7 mouse cellular contexts compared by ENCODE assay signal in the genomic region with DNA sequence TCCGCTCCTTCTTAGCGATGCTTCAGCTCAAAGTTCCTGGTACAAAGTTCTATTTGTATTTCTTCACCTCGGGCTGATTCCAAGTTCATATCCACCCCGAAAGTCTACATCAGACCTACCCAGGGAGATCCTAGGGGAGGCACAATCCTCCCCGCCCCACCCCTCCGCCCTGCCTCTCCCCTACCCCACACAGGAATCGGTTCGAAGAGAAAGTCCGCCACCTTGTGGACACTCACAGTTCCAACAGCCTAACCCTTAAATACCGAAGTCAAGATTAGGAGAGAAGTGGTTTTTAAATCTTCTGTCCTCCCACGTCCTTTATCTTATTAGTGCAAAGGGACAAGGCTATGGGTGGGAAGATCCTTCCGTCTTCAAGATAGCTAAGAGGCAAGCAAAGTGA. TPM values are rescaled to one million over a fixed set of nuclear protein-coding genes. Genes with fewer than 3 reads are reported as not detected.
DNase-seq lines count a peak whose midpoint lies in the region; ATAC-seq lines count a peak whose summit lies in the region.

No protein-coding gene starts in this region.

- WGBS in intestine, embryonic 14.5 days: 2% methylated on average over 12 of the region's 12 CpGs
- WGBS in limb, embryonic 11.5 days: 3% methylated on average over 12 of the region's 12 CpGs
- 5% methylated on average over 12 of the region's 12 CpGs for WGBS in midbrain, embryonic 14.5 days

- no peaks in the 10 kb centered on the region for H3K27me3 ChIP-seq in intestine, embryonic 14.5 days (replicated peaks; ENCODE audit: control insufficient read depth, insufficient read depth, low read length)
- H3K27me3 ChIP-seq in limb, embryonic 11.5 days (ENCODE audit: control insufficient read depth, insufficient read depth, low read length): no peaks in the 10 kb centered on the region
- H3K27me3 ChIP-seq in midbrain, embryonic 14.5 days (ENCODE audit: control insufficient read depth, insufficient read depth, low read length): peaks cover 6% of the 10 kb centered on the region; the same call in 1 of the 2 replicates

- no peaks in the 10 kb centered on the region for H3K9me3 ChIP-seq in intestine, embryonic 14.5 days (ENCODE audit: control insufficient read depth, low read length)
- no peaks in the 10 kb centered on the region for H3K9me3 ChIP-seq in limb, embryonic 11.5 days (ENCODE audit: control insufficient read depth, low read length)
- no peaks in the 10 kb centered on the region for H3K9me3 ChIP-seq in midbrain, embryonic 14.5 days (ENCODE audit: control insufficient read depth, low read length)

- H3K27ac ChIP-seq in intestine, embryonic 14.5 days (ENCODE audit: low read depth): no peak overlapping the region
- H3K27ac ChIP-seq in limb, embryonic 11.5 days (replicated peaks; ENCODE audit: low read depth, low read length): no peak overlapping the region
- H3K27ac ChIP-seq in midbrain, embryonic 14.5 days (replicated peaks; ENCODE audit: low read depth, low read length): no peak overlapping the region

- peak overlapping the region; percentile 43 for H3K4me2 ChIP-seq in intestine, embryonic 14.5 days (ENCODE audit: low read length)
- no peak overlapping the region for H3K4me2 ChIP-seq in limb, embryonic 11.5 days (ENCODE audit: low read depth, severe bottlenecking)
- peak overlapping the region; percentile 39 for H3K4me2 ChIP-seq in midbrain, embryonic 14.5 days (ENCODE audit: low read length)

- no peaks in the 10 kb centered on the region for H3K36me3 ChIP-seq in intestine, embryonic 14.5 days (ENCODE audit: control insufficient read depth, insufficient read depth, low read length)
- H3K36me3 ChIP-seq in limb, embryonic 11.5 days (ENCODE audit: control insufficient read depth, insufficient read depth, low read length): no peaks in the 10 kb centered on the region
- H3K36me3 ChIP-seq in midbrain, embryonic 14.5 days (ENCODE audit: control insufficient read depth, insufficient read depth, low read length): no peaks in the 10 kb centered on the region

- no peak overlapping the region for H3K9ac ChIP-seq in intestine, embryonic 14.5 days (ENCODE audit: low read length)
- no peak overlapping the region for H3K9ac ChIP-seq in limb, embryonic 11.5 days (ENCODE audit: low read length)
- H3K9ac ChIP-seq in midbrain, embryonic 14.5 days (replicated peaks; ENCODE audit: low read length): no peak overlapping the region

- peak; percentile 41 for DNase-seq in gastrocnemius, postnatal 25 days
- DNase-seq in intestine, embryonic 14.5 days (ENCODE audit: low spot score): peak; percentile 84
- peak; percentile 79 for DNase-seq in limb, embryonic 11.5 days (ENCODE audit: low spot score)
- peak; percentile 87 for DNase-seq in midbrain, embryonic 14.5 days
- peak; percentile 12 to 45 for DNase-seq in spleen, postnatal 14 days (ENCODE audit: low spot score in 2 of 2)

- H3K4me3 ChIP-seq in intestine, embryonic 14.5 days (ENCODE audit: low read depth, low read length): 0 out of 2 replicates have a peak overlapping the region, but pooled peaks have one; percentile 9
- no peak overlapping the region for H3K4me3 ChIP-seq in limb, embryonic 11.5 days (ENCODE audit: low read depth, low read length)
- 0 out of 2 replicates have a peak overlapping the region, but pooled peaks have one; percentile 8 for H3K4me3 ChIP-seq in midbrain, embryonic 14.5 days (replicated peaks; ENCODE audit: low read depth, low read length)

- peak; percentile 29 for ATAC-seq in activated CD4-positive, CD25-positive, alpha-beta regulatory T cell, adult 4 months
- peak; percentile 49 for ATAC-seq in common myeloid progenitor, adult 5-6 weeks (replicated peaks; ENCODE audit: low read depth, poor library complexity, severe bottlenecking)
- ATAC-seq in intestine, embryonic 14.5 days (replicated peaks; ENCODE audit: low FRiP score, low TSS enrichment, low read depth): peak; percentile 54; the same call in 1 of the 2 replicates
- ATAC-seq in limb, embryonic 11.5 days (ENCODE audit: insufficient number of reproducible peaks, low FRiP score, low TSS enrichment, low read depth): no peak
- no peak for ATAC-seq in midbrain, embryonic 14.5 days (ENCODE audit: low FRiP score, low TSS enrichment)

- H3K4me1 ChIP-seq in intestine, embryonic 14.5 days (replicated peaks; ENCODE audit: control insufficient read depth, insufficient read depth, low read length): peaks cover 21% of the 10 kb centered on the region; the same call in 1 of the 2 replicates
- H3K4me1 ChIP-seq in limb, embryonic 11.5 days (ENCODE audit: control insufficient read depth, insufficient read depth, low read length): 0 out of 2 replicates have a peak, but pooled peaks cover 3% of the 10 kb centered on the region
- H3K4me1 ChIP-seq in midbrain, embryonic 14.5 days (ENCODE audit: control insufficient read depth, insufficient read depth, low read length): peaks cover 10% of the 10 kb centered on the region; the same call in 1 of the 2 replicates

RNA-seq across cellular contexts. Expression of gene Tmem220, which starts 4.0 kb away (rescaled TPM):
- 1 to 10 TPM in 1 of 2 experiments, under 1 TPM in 1; 0.63 to 1.0 TPM for polyA plus RNA-seq in activated CD4-positive, CD25-positive, alpha-beta regulatory T cell, adult 4 months (2017; shearing (Covaris generic))
- 2.3 TPM in 1 of 2 replicates, not detected in the other for total RNA-seq in common myeloid progenitor, adult 5-6 weeks (2017)
- total RNA-seq in gastrocnemius, postnatal 25 days (2021): under 1 TPM; 0.28 to 0.96 TPM
- 1.1 and 1.2 TPM in 2 replicates for polyA plus RNA-seq in intestine, embryonic 14.5 days (2014; fragmentation: Nextera tagmentation; extraction: Ambion mirVana)
- 0.92 and 1.3 TPM in 2 replicates for polyA plus RNA-seq in limb, embryonic 11.5 days (2014; fragmentation: Nextera tagmentation; extraction: Ambion mirVana)
- polyA plus RNA-seq in midbrain, embryonic 14.5 days (2014; fragmentation: Nextera tagmentation; extraction: Ambion mirVana): 0.30 and 0.50 TPM in 2 replicates

RNA-seq across cellular contexts. Expression of gene Adprm, which starts 31.4 kb away (rescaled TPM):
- 10 to 100 TPM; 66.8 to 67.3 TPM for polyA plus RNA-seq in activated CD4-positive, CD25-positive, alpha-beta regulatory T cell, adult 4 months (2017; shearing (Covaris generic))
- 13.6 and 15.1 TPM in 2 replicates for total RNA-seq in common myeloid progenitor, adult 5-6 weeks (2017)
- total RNA-seq in gastrocnemius, postnatal 25 days (2021): 1 to 10 TPM; 6.9 to 8.9 TPM
- polyA plus RNA-seq in intestine, embryonic 14.5 days (2014; fragmentation: Nextera tagmentation; extraction: Ambion mirVana): 25.3 and 28.2 TPM in 2 replicates
- 33.2 and 35.3 TPM in 2 replicates for polyA plus RNA-seq in limb, embryonic 11.5 days (2014; fragmentation: Nextera tagmentation; extraction: Ambion mirVana)
- 29.3 and 36.6 TPM in 2 replicates for polyA plus RNA-seq in midbrain, embryonic 14.5 days (2014; fragmentation: Nextera tagmentation; extraction: Ambion mirVana)

RNA-seq across cellular contexts. Expression of gene Sco1, which starts 31.5 kb away (rescaled TPM):
- 1 to 10 TPM; 6.9 to 8.9 TPM for polyA plus RNA-seq in activated CD4-positive, CD25-positive, alpha-beta regulatory T cell, adult 4 months (2017; shearing (Covaris generic))
- total RNA-seq in common myeloid progenitor, adult 5-6 weeks (2017): 24.5 and 25.7 TPM in 2 replicates
- total RNA-seq in gastrocnemius, postnatal 25 days (2021): 1 to 10 TPM; 7.2 to 7.3 TPM
- polyA plus RNA-seq in intestine, embryonic 14.5 days (2014; fragmentation: Nextera tagmentation; extraction: Ambion mirVana): 18.1 and 20.4 TPM in 2 replicates
- polyA plus RNA-seq in limb, embryonic 11.5 days (2014; fragmentation: Nextera tagmentation; extraction: Ambion mirVana): 21.7 and 23.2 TPM in 2 replicates
- 11.3 and 13.1 TPM in 2 replicates for polyA plus RNA-seq in midbrain, embryonic 14.5 days (2014; fragmentation: Nextera tagmentation; extraction: Ambion mirVana)

RNA-seq across cellular contexts. Expression of gene Myh3, which starts 57.2 kb away (rescaled TPM):
- polyA plus RNA-seq in activated CD4-positive, CD25-positive, alpha-beta regulatory T cell, adult 4 months (2017; shearing (Covaris generic)): under 1 TPM in 1 of 2 experiments, not detected in 1; 0.19 TPM
- total RNA-seq in common myeloid progenitor, adult 5-6 weeks (2017): not detected in 2 replicates
- 10 to 100 TPM; 11.9 to 13.1 TPM for total RNA-seq in gastrocnemius, postnatal 25 days (2021)
- 0.30 and 0.46 TPM in 2 replicates for polyA plus RNA-seq in intestine, embryonic 14.5 days (2014; fragmentation: Nextera tagmentation; extraction: Ambion mirVana)
- polyA plus RNA-seq in limb, embryonic 11.5 days (2014; fragmentation: Nextera tagmentation; extraction: Ambion mirVana): 4.4 and 4.7 TPM in 2 replicates
- 0.12 and 0.18 TPM in 2 replicates for polyA plus RNA-seq in midbrain, embryonic 14.5 days (2014; fragmentation: Nextera tagmentation; extraction: Ambion mirVana)

Comparison
In these comparisons a context has a peak if more than half of its experiments do, and no peak if none do; other contexts are left out.
1. ATAC-seq: peak in activated CD4-positive, CD25-positive, alpha-beta regulatory T cell, adult 4 months (single experiment), common myeloid progenitor, adult 5-6 weeks (single experiment) and intestine, embryonic 14.5 days (single experiment); none in limb, embryonic 11.5 days (single experiment) and midbrain, embryonic 14.5 days (single experiment).
2. DNase-seq: peak in every context shown above with its lines; median percentile 87 in midbrain, embryonic 14.5 days; 84 in intestine, embryonic 14.5 days; 79 in limb, embryonic 11.5 days; 41 in gastrocnemius, postnatal 25 days; 28 in spleen, postnatal 14 days.